ENCODE assay signal across 9 mouse cellular contexts in the genomic region with DNA sequence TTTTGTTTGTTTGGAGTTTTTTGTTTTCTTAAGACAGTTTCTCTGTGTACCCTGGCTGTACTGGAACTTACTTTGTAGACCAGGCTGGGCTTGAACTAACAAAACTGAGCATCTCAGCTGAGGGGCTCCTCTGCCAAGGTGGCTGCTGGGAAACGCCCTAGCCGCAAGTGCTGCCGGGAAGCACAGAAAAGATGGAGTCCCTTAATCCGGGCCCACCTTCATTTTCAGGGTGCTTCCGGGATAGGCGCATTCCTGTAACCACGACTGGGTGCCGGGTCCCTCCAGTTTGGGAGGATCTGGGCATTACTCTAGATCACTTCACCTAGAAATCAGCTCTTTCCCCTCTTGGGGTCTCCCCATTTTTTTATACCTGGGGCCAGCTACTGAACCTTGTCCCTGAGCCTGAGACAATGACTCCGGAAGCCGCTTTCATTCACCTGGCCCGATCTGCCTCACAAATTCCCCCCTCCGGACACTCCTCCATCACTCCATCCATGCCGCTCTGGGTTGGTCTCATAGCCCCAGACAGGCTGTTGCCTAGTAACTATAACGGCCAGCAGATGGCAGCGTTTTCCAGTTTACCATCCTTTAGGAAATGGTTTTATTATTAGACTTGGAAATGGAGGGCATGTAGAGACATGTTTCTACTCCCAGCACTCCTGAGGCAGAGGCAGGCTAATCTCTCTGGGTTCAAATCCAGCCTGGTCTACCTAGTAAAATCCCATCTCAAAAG. TPM values are rescaled to one million over a fixed set of nuclear protein-coding genes. Genes with fewer than 3 reads are reported as not detected.
DNase-seq lines count a peak whose midpoint lies in the region; ATAC-seq and TF ChIP-seq lines count a peak whose summit lies in the region.
"Had no signal": no experiment of that assay in that cellular context is flagged by ENCODE, and none has a peak within 500 bp of the region (broad histone marks: within the 10 kb centered on the region; RNA-seq: fewer than 3 reads in every experiment).

No protein-coding gene starts in this region.

- no peaks in the 10 kb centered on the region for H3K36me3 ChIP-seq in kidney, postnatal 0 days (ENCODE audit: insufficient read depth, low read length)
- H3K36me3 ChIP-seq in liver, embryonic 14.5 days (replicated peaks; ENCODE audit: control insufficient read depth, insufficient read depth, low read depth) = no peaks in the 10 kb centered on the region

- no peak overlapping the region for H3K4me3 ChIP-seq in kidney, postnatal 0 days (replicated peaks; ENCODE audit: low read depth, low read length)
- H3K4me3 ChIP-seq in liver, embryonic 14.5 days (ENCODE audit: insufficient read depth in 1 of 2, low read depth in 2 of 2, low read length in 2 of 2) = no peak overlapping the region

- no peaks in the 10 kb centered on the region for H3K4me1 ChIP-seq in kidney, postnatal 0 days (replicated peaks; ENCODE audit: insufficient read depth, low read length)
- H3K4me1 ChIP-seq in liver, embryonic 14.5 days (replicated peaks; ENCODE audit: control insufficient read depth in 2 of 2, insufficient read depth in 2 of 2, low read length in 1 of 2) = peaks cover 0 to 11% of the 10 kb centered on the region in 2 experiments; a peak in 2 of 4 replicates

- no peaks in the 10 kb centered on the region for H3K9me3 ChIP-seq in kidney, postnatal 0 days (replicated peaks; ENCODE audit: low read length)
- H3K9me3 ChIP-seq in liver, embryonic 14.5 days (ENCODE audit: control insufficient read depth, low read length) = no peaks in the 10 kb centered on the region

- TF ChIP-seq CTCF in kidney, postnatal 0 days (IDR thresholded peaks at IDR 0.05; ENCODE audit: low read depth) = peak; percentile 84
- TF ChIP-seq CTCF in liver, embryonic 14.5 days (IDR thresholded peaks at IDR 0.05; ENCODE audit: low read depth) = peak; percentile 73

- H3K27me3 ChIP-seq in kidney, postnatal 0 days (ENCODE audit: insufficient read depth, low read length) = 0 out of 2 replicates have a peak, but pooled peaks cover 3% of the 10 kb centered on the region
- H3K27me3 ChIP-seq in liver, embryonic 14.5 days (ENCODE audit: control insufficient read depth, insufficient read depth, low read length) = no peaks in the 10 kb centered on the region

- no peak overlapping the region for H3K4me2 ChIP-seq in kidney, postnatal 0 days (ENCODE audit: low read length)
- no peak overlapping the region for H3K4me2 ChIP-seq in liver, embryonic 14.5 days (ENCODE audit: low read depth)

- 20% methylated on average over 15 of the region's 15 CpGs for WGBS in kidney, postnatal 0 days
- WGBS in liver, embryonic 14.5 days (ENCODE audit: insufficient replicate concordance) = 16% methylated on average over 15 of the region's 15 CpGs

- H3K27ac ChIP-seq in kidney, postnatal 0 days = no peak overlapping the region
- H3K27ac ChIP-seq in liver, embryonic 14.5 days = no peak overlapping the region

- ATAC-seq in kidney, postnatal 0 days (replicated peaks; ENCODE audit: low FRiP score, low read depth) = peak; percentile 51
- ATAC-seq in liver, embryonic 14.5 days (ENCODE audit: insufficient read depth) = peak; percentile 17; the same call in 1 of the 2 replicates
- no peak for ATAC-seq in erythroblast, adult 5-6 weeks (replicated peaks; ENCODE audit: low FRiP score, poor library complexity, severe bottlenecking)

- TF ChIP-seq EP300 in liver, embryonic 14.5 days (IDR thresholded peaks at IDR 0.05; ENCODE audit: low read depth) = no peak

- H3K9ac ChIP-seq in kidney, postnatal 0 days (ENCODE audit: low read depth, low read length) = no peak overlapping the region
- H3K9ac ChIP-seq in liver, embryonic 14.5 days (replicated peaks) = no peak overlapping the region

- peak; percentile 69 for DNase-seq in CD4-positive helper T cell, adult 2 months (ENCODE audit: low read depth, low spot score)
- peak; percentile 96 for DNase-seq in ES-CJ7 (ENCODE audit: low read depth, low spot score)
- peak; percentile 71 to 83 for DNase-seq in cerebellum, postnatal 14 days
- peak; percentile 31 to 69 for DNase-seq in gastrocnemius, postnatal 4 days (ENCODE audit: low spot score in 2 of 2)
- peak; percentile 83 for DNase-seq in kidney, postnatal 0 days (ENCODE audit: low spot score)
- peak in 2 of 3 experiments; percentile 41 to 43 for DNase-seq in liver, embryonic 14.5 days (ENCODE audit: low read depth in 3 of 3, low spot score in 3 of 3)
- peak; percentile 88 for DNase-seq in retina, embryonic 14.5 days (ENCODE audit: low spot score)

RNA-seq across cellular contexts. Expression of a gene that starts 4.8 kb away (rescaled TPM):
- not detected for total RNA-seq in gastrocnemius, postnatal 4 days (2021)
- polyA plus RNA-seq in kidney, postnatal 0 days (2015; fragmentation: Nextera tagmentation; extraction: Ambion mirVana) = 0.19 and 0.84 TPM in 2 replicates
- not detected in 2 replicates for polyA plus RNA-seq in liver, embryonic 14.5 days (2012; rRNA removed)
- polyA plus RNA-seq in liver, embryonic 14.5 days (2014; fragmentation: Nextera tagmentation; extraction: Ambion mirVana) = not detected in 2 replicates
- not detected in 2 replicates for total RNA-seq in erythroblast, adult 5-6 weeks (2015; ENCODE audit: low replicate concordance)
- total RNA-seq in erythroblast, adult 5-6 weeks (2017; ENCODE audit: low replicate concordance) = not detected in 2 replicates
- total RNA-seq: layer of hippocampus, adult 18-20 months had no signal

RNA-seq across cellular contexts. Expression of a gene that starts 15.5 kb away (rescaled TPM):
- not detected for total RNA-seq in gastrocnemius, postnatal 4 days (2021)
- 0.16 TPM in 1 of 2 replicates, not detected in the other for polyA plus RNA-seq in kidney, postnatal 0 days (2015; fragmentation: Nextera tagmentation; extraction: Ambion mirVana)
- not detected in 2 replicates for polyA plus RNA-seq in liver, embryonic 14.5 days (2012; rRNA removed)
- not detected in 2 replicates for polyA plus RNA-seq in liver, embryonic 14.5 days (2014; fragmentation: Nextera tagmentation; extraction: Ambion mirVana)
- not detected in 2 replicates for total RNA-seq in erythroblast, adult 5-6 weeks (2015; ENCODE audit: low replicate concordance)
- total RNA-seq in erythroblast, adult 5-6 weeks (2017; ENCODE audit: low replicate concordance) = not detected in 2 replicates
- total RNA-seq: layer of hippocampus, adult 18-20 months had no signal

Comparison
In these comparisons a context has a peak if more than half of its experiments do, and no peak if none do; other contexts are left out.
1. DNase-seq: peak in every context shown above with its lines; median percentile 96 in ES-CJ7; 88 in retina, embryonic 14.5 days; 83 in kidney, postnatal 0 days; 77 in cerebellum, postnatal 14 days; 69 in CD4-positive helper T cell, adult 2 months; 50 in gastrocnemius, postnatal 4 days; 42 in liver, embryonic 14.5 days.